Mouse (Mus musculus) small intestine, adult 2 months (tissue): ENCODE results near the gene Itga9. TPM values are rescaled to one million over a fixed set of nuclear protein-coding genes. Genes with fewer than 3 reads are reported as not detected.

ENCODE experiments used
- H3K27ac ChIP-seq: fragments of 200-500 bp; 2 replicates; pipeline ENCODE4 v1.5.1; 2012; ENCODE audit warnings: low read depth, low read length, control low read depth, inconsistent platforms; ENCODE audit not compliant: insufficient read depth
- H3K27me3 ChIP-seq: fragments of 200-500 bp; 2 replicates; pipeline ENCODE4 v1.6.1; 2012; ENCODE audit warnings: mild to moderate bottlenecking, moderate library complexity, low read length, inconsistent platforms; ENCODE audit not compliant: control insufficient read depth, insufficient read depth
- H3K36me3 ChIP-seq: fragments of 200-500 bp; 2 replicates; pipeline ENCODE4 v1.6.1; 2012; ENCODE audit warnings: mild to moderate bottlenecking, low read length, control low read depth, inconsistent platforms; ENCODE audit not compliant: control insufficient read depth, insufficient read depth
- H3K4me1 ChIP-seq: fragments of 200-500 bp; 2 replicates; pipeline ENCODE4 v1.6.1; 2012; ENCODE audit warnings: low read length, inconsistent platforms, mixed read lengths; ENCODE audit not compliant: control insufficient read depth, insufficient read depth, insufficient read length
- H3K4me3 ChIP-seq: fragments of 200-500 bp; 2 replicates; pipeline ENCODE4 v1.5.1; 2012; ENCODE audit warnings: low read depth, mild to moderate bottlenecking, control low read depth, inconsistent platforms, low read length, moderate library complexity
- CTCF ChIP-seq: fragments of 200-500 bp; IDR thresholded peaks from 2 replicates; pipeline ENCODE4 v1.5.1; 2012; ENCODE audit warnings: low read depth, mild to moderate bottlenecking, control low read depth, inconsistent platforms, low read length, moderate library complexity, mixed read lengths; ENCODE audit not compliant: insufficient replicate concordance, insufficient read length; ENCODE audit errors: extremely low read depth
- POLR2A ChIP-seq: fragments of 200-500 bp; IDR thresholded peaks from 2 replicates; pipeline ENCODE4 v1.6.1; 2012; ENCODE audit warnings: low read depth, mild to moderate bottlenecking, control low read depth, inconsistent platforms, low read length, moderate library complexity
- WGBS: fragments of 180-500 bp; shearing (Covaris S2); methylation state at CpG from one replicate; pipeline ENCODE4 v1.1.7; 2018; 5-methylcytosine and 5-hydroxymethylcytosine counted together
- polyA plus RNA-seq: library from polyadenylated mRNA; depleted of rRNA; stranded (reverse); fragments of >200 nt; gene quantifications from 2 replicates; pipeline ENCODE4 v1.2.3, GENCODE M21; 2012

Itga9 gene
- polyA plus RNA-seq, 1 experiment: 8.0 TPM

DNA sequence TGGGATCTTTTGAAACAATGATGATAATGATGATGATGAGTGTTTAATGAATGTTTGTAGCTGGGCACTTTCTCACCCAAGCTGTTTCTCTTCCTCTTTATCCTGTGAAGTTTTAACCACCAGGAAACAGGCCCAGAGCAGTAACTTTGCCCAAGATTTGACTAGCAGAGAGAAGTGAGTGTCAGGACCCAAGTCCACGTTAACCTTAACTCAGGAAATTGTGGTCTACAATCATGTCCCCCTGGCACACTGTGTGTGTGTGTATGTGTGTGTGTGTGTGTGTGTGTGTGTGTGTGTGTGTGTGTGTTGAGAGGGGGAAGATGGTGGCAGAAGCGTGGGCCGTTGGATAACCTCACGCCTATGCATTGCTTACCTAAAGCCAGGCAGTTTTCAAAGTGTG, 120.1 kb downstream of the Itga9 start:
- TF ChIP-seq POLR2A (no peak), CTCF (no peak)
- Histone ChIP-seq H3K27me3 (no peaks in the 10 kb centered on the region), H3K4me3 (no peak overlapping the region), H3K36me3 (no peaks in the 10 kb centered on the region), H3K27ac (no peak overlapping the region), H3K4me1 (peaks cover 3% of the 10 kb centered on the region; the same call in 1 of the 2 replicates)
- WGBS: 88% methylated on average over 4 of the region's 4 CpGs

DNA sequence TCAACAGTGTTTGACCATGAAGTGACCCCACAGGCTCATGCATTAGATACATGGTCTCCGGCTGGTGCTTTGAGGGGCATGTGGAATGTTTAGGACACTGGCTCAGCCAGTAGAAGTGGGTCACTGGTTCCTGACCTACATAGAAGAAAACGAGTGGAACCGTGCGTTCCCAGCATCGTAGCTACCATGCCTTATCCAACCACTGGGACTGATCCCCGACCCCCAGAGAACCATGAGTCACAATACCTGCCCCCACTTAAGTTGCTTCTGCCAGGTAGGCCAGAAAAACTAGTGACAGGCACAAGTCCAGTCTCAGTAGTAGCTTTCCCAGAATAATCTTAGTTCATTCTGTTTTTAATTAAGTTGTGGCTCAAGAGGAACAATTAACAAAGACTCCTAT, 121.8 kb downstream of the Itga9 start:
- 82% methylated on average over 6 of the region's 6 CpGs for WGBS
- peaks cover 3% of the 10 kb centered on the region; the same call in 1 of the 2 replicates for H3K4me1 ChIP-seq
- no peaks in the 10 kb centered on the region for H3K27me3 ChIP-seq
- no peaks in the 10 kb centered on the region for H3K36me3 ChIP-seq
- no peak for TF ChIP-seq CTCF
- TF ChIP-seq POLR2A: no peak
- no peak overlapping the region for H3K27ac ChIP-seq
- no peak overlapping the region for H3K4me3 ChIP-seq

GRCm38 (mm10) chr9:118728987-118729386, 122.5 kb downstream of the Itga9 start:
- Histone ChIP-seq H3K36me3 (no peaks in the 10 kb centered on the region), H3K27ac (no peak overlapping the region), H3K4me3 (no peak overlapping the region), H3K4me1 (peaks cover 3% of the 10 kb centered on the region; the same call in 1 of the 2 replicates), H3K27me3 (no peaks in the 10 kb centered on the region)
- WGBS: 80% methylated on average over 5 of the region's 5 CpGs
- TF ChIP-seq CTCF (no peak), POLR2A (no peak)

DNA sequence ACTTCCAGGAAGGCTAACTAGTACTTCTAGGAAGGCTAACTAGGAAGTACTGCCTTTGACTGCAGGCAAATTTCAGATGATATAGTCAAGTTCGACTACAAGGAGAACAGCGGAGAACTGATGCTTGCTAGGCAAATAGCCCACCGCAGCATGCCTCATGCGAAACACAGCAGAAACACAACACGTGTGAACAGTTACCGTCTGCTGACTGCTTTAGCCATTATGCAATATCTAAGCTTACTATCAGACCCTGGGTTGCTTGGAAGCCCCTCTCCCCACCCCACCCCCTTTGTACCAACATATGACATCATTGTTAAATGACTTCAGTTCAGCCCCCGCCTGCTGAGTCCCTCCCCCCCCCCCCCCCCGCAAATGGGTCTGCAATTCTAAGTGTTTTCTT, 123.7 kb downstream of the Itga9 start:
- no peak overlapping the region for H3K4me3 ChIP-seq
- TF ChIP-seq CTCF: no peak
- TF ChIP-seq POLR2A: no peak
- H3K36me3 ChIP-seq: no peaks in the 10 kb centered on the region
- peaks cover 3% of the 10 kb centered on the region; the same call in 1 of the 2 replicates for H3K4me1 ChIP-seq
- 87% methylated on average over 8 of the region's 8 CpGs for WGBS
- no peak overlapping the region for H3K27ac ChIP-seq
- no peaks in the 10 kb centered on the region for H3K27me3 ChIP-seq

DNA sequence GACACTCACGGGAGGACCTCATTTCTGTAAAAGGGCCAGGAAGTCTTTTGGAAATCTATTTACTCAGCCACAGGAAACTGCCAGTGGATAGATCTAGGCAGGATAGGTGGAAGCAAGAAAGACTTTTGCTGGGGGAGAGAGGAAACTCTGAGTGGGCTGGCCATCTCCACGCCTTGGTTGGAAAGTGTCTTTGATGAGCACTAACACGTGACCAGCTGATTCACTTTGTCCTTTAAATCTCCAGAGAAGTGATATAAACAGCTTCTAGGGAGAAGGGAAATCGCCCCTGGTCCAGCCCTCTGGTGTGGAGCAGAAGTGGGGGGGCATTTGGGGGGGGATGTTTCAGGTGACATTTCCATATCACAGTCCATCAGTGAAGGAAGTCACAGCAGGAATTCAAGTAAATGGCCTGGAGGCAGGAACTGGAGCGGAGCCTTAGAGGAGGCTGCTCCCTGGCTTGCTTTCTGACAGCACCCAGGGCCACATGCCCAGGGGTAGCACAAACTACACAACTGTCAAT, 124.4 kb downstream of the Itga9 start:
- Histone ChIP-seq H3K27me3 (no peaks in the 10 kb centered on the region), H3K36me3 (no peaks in the 10 kb centered on the region), H3K4me3 (no peak overlapping the region), H3K4me1 (peaks cover 3% of the 10 kb centered on the region; the same call in 1 of the 2 replicates), H3K27ac (peak overlapping the region; percentile 61)
- TF ChIP-seq POLR2A: no peak
- no peak for TF ChIP-seq CTCF
- 69% methylated on average over 5 of the region's 5 CpGs for WGBS

DNA sequence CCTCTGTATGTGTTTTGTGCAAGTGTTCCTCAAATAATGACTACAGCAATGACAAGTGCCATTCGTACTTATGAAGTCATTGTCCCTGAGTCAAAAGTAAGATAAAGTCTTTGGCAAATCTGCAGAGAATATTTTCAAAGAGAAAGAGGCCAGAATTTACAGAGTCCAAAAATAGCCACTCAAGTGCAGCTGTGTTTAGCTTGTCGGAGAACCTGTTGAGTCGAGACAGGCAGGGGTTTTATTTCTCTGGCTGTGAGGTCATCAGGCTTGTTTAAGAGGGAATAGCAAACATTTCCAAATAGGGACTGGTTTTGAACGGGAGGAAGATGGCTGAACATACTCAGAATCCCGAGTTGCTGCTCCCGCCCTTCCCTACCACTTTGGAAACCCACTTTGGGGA, 125.2 kb downstream of the Itga9 start:
- WGBS: 33% methylated on average over 6 of the region's 6 CpGs
- Histone ChIP-seq H3K36me3 (no peaks in the 10 kb centered on the region), H3K27ac (peak overlapping the region; percentile 80), H3K4me3 (no peak overlapping the region), H3K4me1 (peaks cover 3% of the 10 kb centered on the region; the same call in 1 of the 2 replicates), H3K27me3 (no peaks in the 10 kb centered on the region)
- TF ChIP-seq POLR2A: no peak
- TF ChIP-seq CTCF: no peak

- no peak overlapping the region for H3K4me3 ChIP-seq
- WGBS: 27% methylated on average over 3 of the region's 3 CpGs
These were observed 127.1 kb downstream of the Itga9 start for GRCm38 (mm10) chr9:118733601-118734000.

More at GRCm38 (mm10) chr9:118733601-118734000, 127.1 kb downstream of the Itga9 start:
- no peak for TF ChIP-seq POLR2A
- H3K4me1 ChIP-seq: no peaks in the 10 kb centered on the region; the same call in 1 of the 2 replicates
- no peaks in the 10 kb centered on the region for H3K27me3 ChIP-seq
- no peak overlapping the region for H3K27ac ChIP-seq
- no peaks in the 10 kb centered on the region for H3K36me3 ChIP-seq
